Mouse (Mus musculus): ENCODE data around the gene Pde8a. TPM values are rescaled to one million over a fixed set of nuclear protein-coding genes. Genes with fewer than 3 reads are reported as not detected.

Pde8a gene
- total RNA-seq, 4 experiments from 2014 or later = 13.4 to 16.0 (median 14.0) TPM

- no peak for DNase-seq (ENCODE audit: low spot score)
Observed at GRCm38 (mm10) chr7:81261548-81261947, 48.2 kb downstream of the Pde8a start.

- DNase-seq (ENCODE audit: low spot score) = no peak
Observed at GRCm38 (mm10) chr7:81272908-81273307, 59.5 kb downstream of the Pde8a start.

DNA sequence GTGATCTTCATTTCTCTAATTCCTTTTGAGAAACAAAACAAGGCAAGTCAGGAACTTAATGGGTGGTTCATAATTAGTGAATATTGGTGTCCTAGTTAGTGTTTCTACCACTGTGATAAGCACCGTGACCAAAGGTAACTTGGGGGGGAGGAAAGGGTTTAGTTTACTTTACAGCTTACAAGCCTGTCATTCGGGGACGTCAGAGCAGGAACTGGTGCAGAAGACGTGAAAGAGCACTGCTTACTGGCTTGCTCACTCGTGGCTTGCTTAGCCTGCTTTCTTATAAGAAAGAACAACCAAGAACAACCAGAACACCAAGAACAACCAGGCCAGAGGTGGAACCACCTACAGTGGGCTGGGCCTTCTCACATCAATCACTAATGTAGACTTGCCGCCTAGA is 65.6 kb downstream of the Pde8a start:
- no peak for DNase-seq (ENCODE audit: low spot score)

GRCm38 (mm10) chr7:81281240-81281639 is 67.8 kb downstream of the Pde8a start:
- no peak for DNase-seq (ENCODE audit: low spot score)

- DNase-seq (ENCODE audit: low spot score) = no peak
Observed at GRCm38 (mm10) chr7:81286456-81286855, 73.1 kb downstream of the Pde8a start.

DNA sequence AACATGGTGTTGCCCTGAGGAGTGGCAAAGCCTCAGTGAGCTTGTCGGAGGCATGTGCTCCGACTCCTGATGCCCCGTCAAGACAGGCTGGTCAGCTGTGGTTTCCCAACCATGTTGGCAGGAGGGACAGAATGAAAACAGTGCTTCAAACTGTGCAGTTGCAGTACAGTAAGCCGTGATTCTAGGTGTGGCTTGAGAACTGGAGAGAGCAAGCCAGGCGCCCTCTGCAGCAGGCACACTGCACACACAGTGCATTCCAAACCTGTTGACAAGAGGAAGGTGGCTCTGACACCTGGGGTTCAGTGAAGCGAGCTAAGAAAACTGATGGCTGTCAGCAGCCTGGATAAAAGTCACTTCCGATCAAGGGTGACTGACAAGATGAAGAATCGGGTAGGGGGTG is 73.5 kb downstream of the Pde8a start:
- no peak for DNase-seq (ENCODE audit: low spot score)

GRCm38 (mm10) chr7:81295169-81295568 is 81.8 kb downstream of the Pde8a start:
- no peak for DNase-seq (ENCODE audit: low spot score)

GRCm38 (mm10) chr7:81298206-81298605 is 84.8 kb downstream of the Pde8a start:
- DNase-seq (ENCODE audit: low spot score) = no peak

DNA sequence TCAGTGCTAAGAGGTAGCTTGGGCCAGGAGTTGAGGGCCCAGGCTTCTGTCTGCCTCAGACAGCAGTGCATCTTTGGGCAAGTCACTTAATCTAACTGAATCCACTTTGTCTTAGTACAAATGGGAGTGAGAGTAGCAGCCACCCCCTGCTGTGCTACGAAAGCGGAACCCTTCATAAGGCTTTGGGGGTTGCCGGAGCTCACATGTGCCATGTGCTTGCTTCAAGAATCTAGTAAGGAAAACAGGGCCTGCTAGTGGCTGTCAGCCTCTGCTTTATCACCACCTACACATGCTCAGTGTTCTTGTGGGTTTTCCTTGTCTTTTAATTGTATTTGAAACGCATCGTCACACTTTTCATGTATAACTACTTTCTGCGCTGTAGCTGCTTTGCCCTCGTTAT is 87.9 kb downstream of the Pde8a start:
- DNase-seq (ENCODE audit: low spot score) = no peak

- DNase-seq (ENCODE audit: low spot score) = peak; percentile 26
Observed at GRCm38 (mm10) chr7:81303682-81304081, 90.3 kb downstream of the Pde8a start.

- DNase-seq (ENCODE audit: low spot score) = no peak
Observed at GRCm38 (mm10) chr7:81304100-81304499, 90.7 kb downstream of the Pde8a start.

DNA sequence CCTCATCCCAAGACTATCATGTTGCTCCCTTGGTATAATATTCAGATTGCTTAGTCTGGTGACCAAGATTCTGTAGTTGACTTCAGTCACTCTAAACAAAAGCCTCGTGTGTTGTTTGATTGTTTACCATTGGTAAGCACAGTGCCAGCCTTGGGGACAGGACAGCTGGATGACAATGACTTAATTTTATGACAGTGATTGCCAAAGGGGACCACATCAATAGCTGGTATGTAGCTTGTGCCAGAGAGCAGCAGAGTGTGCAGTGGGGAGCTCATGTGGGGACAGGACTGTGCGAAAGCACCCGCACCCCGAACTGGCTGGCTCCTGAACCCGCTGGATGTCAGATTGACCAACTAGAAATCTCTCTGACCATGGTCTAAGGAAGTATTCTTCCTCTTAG is 91.3 kb downstream of the Pde8a start:
- no peak for DNase-seq (ENCODE audit: low spot score)

- no peak for DNase-seq (ENCODE audit: low spot score)
Observed at GRCm38 (mm10) chr7:81307735-81308134, 94.3 kb downstream of the Pde8a start.

- DNase-seq (ENCODE audit: low spot score) = no peak
Observed at GRCm38 (mm10) chr7:81309247-81309646, 95.9 kb downstream of the Pde8a start.

- DNase-seq (ENCODE audit: low spot score) = no peak
Observed at GRCm38 (mm10) chr7:81311130-81311529, 97.7 kb downstream of the Pde8a start.

GRCm38 (mm10) chr7:81311581-81311980 is 98.2 kb downstream of the Pde8a start:
- DNase-seq (ENCODE audit: low spot score) = no peak

DNA sequence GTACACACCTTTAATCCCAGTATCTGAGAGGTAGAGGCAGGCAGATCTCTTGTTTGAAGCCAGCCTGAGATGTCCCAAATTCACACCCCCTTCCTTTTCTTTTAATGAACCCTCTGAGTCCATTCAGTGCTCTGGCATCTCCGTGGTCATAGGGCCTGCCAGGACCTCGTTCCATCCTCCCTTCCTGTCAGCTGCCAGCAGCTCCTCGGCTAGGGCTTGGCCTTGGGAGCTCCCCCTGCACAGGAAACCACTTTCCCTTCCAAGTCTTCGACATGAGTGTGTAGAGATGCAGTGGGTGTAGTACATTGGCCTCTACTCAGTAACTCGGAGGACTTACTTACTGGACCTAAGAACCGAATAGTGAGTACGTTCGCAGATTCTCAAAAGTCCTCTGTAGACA is 102.2 kb downstream of the Pde8a start:
- no peak for DNase-seq (ENCODE audit: low spot score)

- no peak for DNase-seq (ENCODE audit: low spot score)
Observed at GRCm38 (mm10) chr7:81319749-81320148, 106.4 kb downstream of the Pde8a start.

- no peak for DNase-seq (ENCODE audit: low spot score)
Observed at GRCm38 (mm10) chr7:81321776-81322175, 108.4 kb downstream of the Pde8a start.

DNA sequence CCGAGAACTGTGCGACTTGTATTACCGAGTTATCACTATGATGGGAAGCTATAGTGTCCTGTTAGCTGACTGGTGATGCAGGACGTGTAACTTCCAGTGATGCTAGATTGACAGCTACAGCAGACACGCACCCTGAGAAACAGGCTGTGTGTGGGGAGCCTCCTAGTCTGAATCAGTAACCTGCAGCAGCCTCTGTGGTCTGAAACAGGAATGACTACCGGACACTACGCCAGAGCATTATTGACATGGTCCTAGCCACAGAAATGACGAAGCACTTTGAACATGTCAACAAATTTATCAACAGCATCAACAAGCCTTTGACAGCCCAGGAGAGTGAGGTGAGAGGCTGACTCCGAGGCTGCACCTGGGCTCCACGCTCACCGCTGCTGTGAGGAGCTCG is 112.6 kb downstream of the Pde8a start:
- no peak for DNase-seq (ENCODE audit: low spot score)

DNA sequence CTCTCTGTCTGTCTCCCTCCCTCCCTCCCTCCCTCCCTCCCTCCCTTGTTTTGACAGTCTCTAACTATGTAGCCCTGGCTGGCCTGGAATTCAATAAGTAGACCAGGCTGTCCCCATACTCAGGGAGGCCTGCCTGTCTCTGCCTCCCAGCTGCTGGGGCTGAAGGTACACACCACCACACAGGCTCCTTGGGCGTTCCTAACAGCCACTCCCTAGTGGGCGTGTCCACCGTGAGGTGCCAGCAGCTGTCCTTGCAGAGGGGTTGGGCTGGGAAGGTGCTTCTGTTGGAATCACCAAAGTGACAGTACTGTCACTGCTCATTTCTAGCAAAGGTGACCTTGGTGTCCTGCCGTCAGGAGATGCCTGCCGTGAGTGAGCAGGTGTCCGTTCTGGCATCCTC is 113.5 kb downstream of the Pde8a start:
- DNase-seq (ENCODE audit: low spot score) = no peak

DNA sequence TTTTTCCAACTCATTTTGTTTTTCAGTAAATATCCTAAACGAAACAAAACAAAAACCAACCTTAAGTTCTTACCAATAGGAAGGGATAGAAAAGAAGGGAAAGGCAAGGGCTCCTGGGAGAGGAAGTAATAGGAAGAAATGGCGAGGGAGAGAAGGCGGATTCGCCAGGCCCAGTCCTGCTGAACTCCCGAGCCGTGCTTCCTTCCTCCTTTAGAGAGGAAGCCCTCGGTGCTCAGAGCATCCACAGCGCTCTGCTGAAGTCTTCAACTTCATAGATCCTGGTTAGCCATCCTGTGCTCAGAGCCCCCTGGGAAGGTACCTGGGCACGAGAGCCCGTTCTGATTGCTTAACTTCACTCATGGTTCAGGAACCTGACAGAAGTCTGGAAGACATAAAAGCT is 114.3 kb downstream of the Pde8a start:
- DNase-seq (ENCODE audit: low spot score) = no peak

DNA sequence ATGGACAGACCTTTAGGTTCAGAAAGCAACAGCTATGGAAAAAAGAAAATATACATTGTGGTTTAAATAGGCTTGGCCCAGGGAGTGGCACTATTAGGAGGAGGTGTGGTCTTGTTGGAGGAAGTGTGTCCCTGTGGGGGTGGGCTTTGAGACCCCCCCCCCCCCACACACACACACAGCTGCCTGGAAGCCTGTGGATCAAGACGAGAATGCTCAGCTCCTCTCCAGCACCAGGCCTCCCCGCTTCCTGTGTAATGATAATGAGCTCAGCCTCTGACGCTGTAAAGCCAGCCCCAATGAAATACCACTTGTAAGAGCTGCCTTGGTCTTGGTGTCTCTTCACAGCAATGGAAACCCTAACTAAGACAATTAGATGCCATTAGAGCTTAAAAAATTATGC is 117.4 kb downstream of the Pde8a start:
- DNase-seq (ENCODE audit: low spot score) = no peak

- no peak for DNase-seq (ENCODE audit: low spot score)
Observed at GRCm38 (mm10) chr7:81331851-81332250, 118.5 kb downstream of the Pde8a start.
